Mouse (Mus musculus): ENCODE measurements around the gene Tmem102. TPM values are rescaled to one million over a fixed set of nuclear protein-coding genes. Genes with fewer than 3 reads are reported as not detected.

Gene Tmem102
- total and polyA plus RNA-seq, 3 experiments, result 0.08 TPM; not detected in 2

DNA sequence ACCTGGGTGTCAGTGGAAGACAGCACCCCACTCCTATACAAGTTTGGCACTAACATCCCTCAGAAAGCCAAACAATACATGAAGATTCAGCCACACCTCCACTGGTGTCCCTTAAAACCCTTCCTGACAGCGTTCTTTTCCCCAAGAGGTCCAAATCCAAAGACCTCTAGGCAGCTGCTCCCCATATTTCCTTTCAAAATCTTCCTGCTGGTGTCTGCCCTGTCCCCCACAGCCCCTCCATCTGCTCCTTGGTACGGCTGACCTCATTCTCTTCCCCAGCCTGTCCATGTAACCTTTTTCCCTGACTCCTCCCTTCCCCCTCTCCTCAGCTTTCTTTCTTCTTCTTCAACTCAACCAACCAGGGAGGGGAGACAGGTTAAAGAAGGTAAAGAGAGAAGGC lies 18.0 kb upstream of the Tmem102 start:
- in situ Hi-C loops (cut with MboI; ENCODE audit: low pct_ligation_motif_present, low pct_unique_long_range_greater_than_20kb, low sequenced_read_pairs), result no loop called here
- H3K36me3 ChIP-seq (replicated peaks in 1 of 2; ENCODE audit: control insufficient read depth in 1 of 2, insufficient read depth in 1 of 2, low read length in 1 of 2), result peaks cover 0 to 3% of the 10 kb centered on the region in 2 experiments
- DNase-seq (ENCODE audit: extremely low read depth), result no peak
- peaks cover 0 to 3% of the 10 kb centered on the region in 2 experiments; a peak in 1 of 4 replicates for H3K4me1 ChIP-seq (ENCODE audit: control insufficient read depth in 1 of 2, insufficient read depth in 2 of 2)
- H3K9ac ChIP-seq (ENCODE audit: insufficient read depth, low read depth), result no peak overlapping the region
- H3K4me3 ChIP-seq (replicated peaks in 1 of 3; ENCODE audit: low read depth in 2 of 3, low read length in 2 of 3, poor library complexity in 1 of 3), result no peak overlapping the region
- TF ChIP-seq BHLHE40 (IDR thresholded peaks at IDR 0.05; ENCODE audit: low read depth, low read length), result no peak
- no peak for TF ChIP-seq EP300 (IDR thresholded peaks at IDR 0.05; ENCODE audit: low read length)
- TF ChIP-seq NELFE (IDR thresholded peaks at IDR 0.05; ENCODE audit: low read depth, low read length), result no peak
- no peak for TF ChIP-seq MAFK (IDR thresholded peaks at IDR 0.05; ENCODE audit: insufficient replicate concordance, low read length)
- TF ChIP-seq PAX5 (IDR thresholded peaks at IDR 0.05; ENCODE audit: low read length), result no peak
- dilution Hi-C loops (cut with MboI; ENCODE audit: extremely low pct_ligation_motif_present, extremely low pct_unique_long_range_greater_than_20kb, low sequenced_read_pairs), result no loop called here
- H3K27ac ChIP-seq (ENCODE audit: insufficient read depth, low read depth), result no peak overlapping the region
- H3K9me3 ChIP-seq (replicated peaks; ENCODE audit: low read length), result peaks cover 10% of the 10 kb centered on the region
- no peaks in the 10 kb centered on the region for H3K79me2 ChIP-seq (replicated peaks; ENCODE audit: control insufficient read depth, extremely low read depth, insufficient read depth, poor library complexity, severe bottlenecking)
- H3K4me2 ChIP-seq (ENCODE audit: insufficient read depth, low read depth, poor library complexity, severe bottlenecking), result no peak overlapping the region
- peaks cover 33% of the 10 kb centered on the region for H3K27me3 ChIP-seq (replicated peaks)

- no peak within 1 kb of the TSS for H3K9ac ChIP-seq (ENCODE audit: insufficient read depth, low read depth)
- dilution Hi-C loops (cut with MboI; ENCODE audit: extremely low pct_ligation_motif_present, extremely low pct_unique_long_range_greater_than_20kb, low sequenced_read_pairs), result no loop called here
- in situ Hi-C loops (cut with MboI; ENCODE audit: low pct_ligation_motif_present, low pct_unique_long_range_greater_than_20kb, low sequenced_read_pairs), result no loop called here
- TF ChIP-seq TCF12 (IDR thresholded peaks at IDR 0.05; ENCODE audit: low read depth, low read length) (no peak), IRF4 (IDR thresholded peaks at IDR 0.05; ENCODE audit: low read depth, low read length) (no peak), CHD2 (IDR thresholded peaks at IDR 0.05; ENCODE audit: low read length) (no peak), ZNF384 (IDR thresholded peaks at IDR 0.05; ENCODE audit: low read depth, low read length) (no peak), EP300 (IDR thresholded peaks at IDR 0.05; ENCODE audit: low read length) (no peak), MXI1 (IDR thresholded peaks at IDR 0.05; ENCODE audit: low read depth, low read length) (no peak), JUND (conservative IDR thresholded peaks at IDR 0.05; ENCODE audit: low read depth, low read length) (no peak), JUN (IDR thresholded peaks at IDR 0.05; ENCODE audit: insufficient read depth, low read depth, low read length) (no peak), MAZ (IDR thresholded peaks at IDR 0.05; ENCODE audit: low read depth, low read length) (no peak), ETS1 (conservative IDR thresholded peaks at IDR 0.05; ENCODE audit: low read depth, low read length) (no peak), SMC3 (IDR thresholded peaks at IDR 0.05; ENCODE audit: low read depth, low read length) (no peak), USF1 (IDR thresholded peaks at IDR 0.05; ENCODE audit: low read depth, low read length) (no peak), BHLHE40 (IDR thresholded peaks at IDR 0.05; ENCODE audit: low read depth, low read length) (no peak), UBTF (IDR thresholded peaks at IDR 0.05; ENCODE audit: low read depth, low read length) (no peak), ZC3H11A (IDR thresholded peaks at IDR 0.05; ENCODE audit: low read depth, low read length) (no peak), HCFC1 (IDR thresholded peaks at IDR 0.05; ENCODE audit: low read depth, low read length) (no peak), CTCF (conservative IDR thresholded peaks at IDR 0.05 in 1 of 2, IDR thresholded peaks at IDR 0.05 in 1 of 2; ENCODE audit: low read depth in 2 of 2, low read length in 2 of 2) (no peak), MAX (IDR thresholded peaks at IDR 0.05; ENCODE audit: low read length) (no peak), CHD1 (IDR thresholded peaks at IDR 0.05; ENCODE audit: low read depth, low read length) (no peak), SIN3A (IDR thresholded peaks at IDR 0.05; ENCODE audit: low read length) (no peak)
- DNase-seq (ENCODE audit: extremely low read depth), result no peak
- peaks cover 45% of the 10 kb centered on the region for H3K27me3 ChIP-seq (replicated peaks)
- no peak within 1 kb of the TSS for H3K4me3 ChIP-seq (replicated peaks in 1 of 3; ENCODE audit: low read depth in 2 of 3, low read length in 2 of 3, poor library complexity in 1 of 3)
- H3K79me2 ChIP-seq (replicated peaks; ENCODE audit: control insufficient read depth, extremely low read depth, insufficient read depth, poor library complexity, severe bottlenecking), result no peaks in the 10 kb centered on the region
- no peak within 1 kb of the TSS for H3K4me2 ChIP-seq (ENCODE audit: insufficient read depth, low read depth, poor library complexity, severe bottlenecking)
- H3K36me3 ChIP-seq (replicated peaks in 1 of 2; ENCODE audit: control insufficient read depth in 1 of 2, insufficient read depth in 1 of 2, low read length in 1 of 2), result peaks cover 0 to 3% of the 10 kb centered on the region in 2 experiments
- peaks cover 0 to 3% of the 10 kb centered on the region in 2 experiments; a peak in 1 of 4 replicates for H3K4me1 ChIP-seq (ENCODE audit: control insufficient read depth in 1 of 2, insufficient read depth in 2 of 2)
- H3K9me3 ChIP-seq (replicated peaks; ENCODE audit: low read length), result peaks cover 8% of the 10 kb centered on the region
- no peak within 1 kb of the TSS for H3K27ac ChIP-seq (ENCODE audit: insufficient read depth, low read depth)
Observed at GRCm38 (mm10) chr11:69822080-69822479, 16.7 kb upstream of the Tmem102 start, which contains the start of gene Spem1. Gene Spem1 (minus strand): TSS chr11:69822180.
